Mouse (Mus musculus): ENCODE data around the gene Neurl1a. TPM values are rescaled to one million over a fixed set of nuclear protein-coding genes. Genes with fewer than 3 reads are reported as not detected.

The Neurl1a gene
- polyA plus RNA-seq, 1 experiment: 2.3 TPM

DNA sequence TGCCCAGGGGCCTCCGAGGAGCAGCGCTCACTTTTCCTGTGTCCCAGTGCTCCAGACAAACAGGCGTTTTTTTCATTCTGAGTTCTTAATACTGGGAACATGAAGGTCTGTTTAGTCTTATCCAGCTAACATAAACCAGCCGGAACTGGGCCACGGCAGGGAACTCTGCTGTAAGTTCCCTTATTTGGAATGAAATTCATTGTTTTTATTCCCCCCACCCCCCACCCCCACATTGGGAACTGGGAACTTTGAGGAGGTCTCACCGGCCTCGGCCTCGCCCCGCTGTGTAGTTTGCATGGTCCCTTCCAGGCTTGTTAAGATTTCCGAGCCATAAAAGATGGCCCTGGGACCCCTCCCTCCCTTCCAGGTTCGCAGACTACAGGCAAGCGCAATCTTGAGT is 23.4 kb downstream of the Neurl1a start:
- Histone ChIP-seq H3K27ac (ENCODE audit: insufficient read depth, low read depth, low read length) (no peak overlapping the region), H3K27me3 (replicated peaks; ENCODE audit: control insufficient read depth, insufficient read depth, low read length) (no peaks in the 10 kb centered on the region), H3K4me3 (ENCODE audit: insufficient read depth, low read depth, low read length) (no peak overlapping the region), H3K36me3 (ENCODE audit: control insufficient read depth, insufficient read depth, low read length) (no peaks in the 10 kb centered on the region), H3K4me1 (ENCODE audit: control insufficient read depth, insufficient read depth, low read length) (no peaks in the 10 kb centered on the region)
- 63% methylated on average over 12 of the region's 12 CpGs for WGBS
- DNase-seq: no peak
- TF ChIP-seq POLR2A (IDR thresholded peaks at IDR 0.05; ENCODE audit: low read depth, low read length): no peak
- TF ChIP-seq CTCF (conservative IDR thresholded peaks at IDR 0.05; ENCODE audit: insufficient read depth, insufficient read length, low read depth, low read length): no peak

DNA sequence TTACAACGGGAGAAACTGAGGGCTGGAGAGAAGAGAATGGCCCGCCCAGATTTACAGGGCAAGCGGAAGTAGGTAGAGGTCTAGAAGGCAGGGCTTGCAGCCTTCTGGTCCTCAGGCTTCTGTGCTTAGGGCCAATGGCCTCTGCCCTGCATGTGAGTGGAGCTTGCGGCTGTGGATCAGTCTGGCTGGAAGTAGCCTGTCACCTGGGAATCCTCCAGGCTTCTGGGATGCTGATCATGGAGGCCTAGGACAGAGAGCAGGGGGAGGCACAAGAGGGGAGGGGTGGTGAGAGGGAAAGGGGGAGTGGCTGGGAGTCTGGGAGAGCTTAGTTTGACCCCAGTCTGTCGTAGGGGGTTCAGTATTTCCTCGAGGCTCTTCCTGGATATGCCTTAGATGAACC is 23.8 kb downstream of the Neurl1a start:
- Histone ChIP-seq H3K4me1 (ENCODE audit: control insufficient read depth, insufficient read depth, low read length) (no peaks in the 10 kb centered on the region), H3K27ac (ENCODE audit: insufficient read depth, low read depth, low read length) (no peak overlapping the region), H3K36me3 (ENCODE audit: control insufficient read depth, insufficient read depth, low read length) (no peaks in the 10 kb centered on the region), H3K4me3 (ENCODE audit: insufficient read depth, low read depth, low read length) (no peak overlapping the region), H3K27me3 (replicated peaks; ENCODE audit: control insufficient read depth, insufficient read depth, low read length) (no peaks in the 10 kb centered on the region)
- 72% methylated on average over 6 of the region's 6 CpGs for WGBS
- no peak for DNase-seq
- no peak for TF ChIP-seq CTCF (conservative IDR thresholded peaks at IDR 0.05; ENCODE audit: insufficient read depth, insufficient read length, low read depth, low read length)
- TF ChIP-seq POLR2A (IDR thresholded peaks at IDR 0.05; ENCODE audit: low read depth, low read length): no peak

DNA sequence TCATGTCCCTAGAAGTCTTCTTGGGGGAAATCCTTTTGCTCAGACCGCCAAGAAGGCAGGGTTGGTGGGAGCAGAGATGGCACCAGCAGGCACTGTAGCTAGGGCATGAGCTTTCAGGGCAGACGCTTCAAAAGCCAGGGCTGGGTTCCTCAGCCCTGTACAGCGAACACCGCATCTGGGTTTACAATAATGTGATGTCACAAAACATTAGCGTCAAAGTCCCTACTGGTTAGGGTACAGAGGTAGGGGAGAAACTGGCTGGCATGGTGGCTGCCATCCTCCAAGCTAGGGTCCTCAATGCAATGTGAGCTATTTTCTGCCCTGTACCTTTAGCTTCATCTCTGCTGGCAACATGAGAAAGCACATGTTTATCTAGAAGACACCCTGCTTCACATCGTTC is 24.4 kb downstream of the Neurl1a start:
- no peak overlapping the region for H3K27ac ChIP-seq (ENCODE audit: insufficient read depth, low read depth, low read length)
- no peak overlapping the region for H3K4me3 ChIP-seq (ENCODE audit: insufficient read depth, low read depth, low read length)
- whole genome bisulfite sequencing: 94% methylated on average over 6 of the region's 6 CpGs
- no peaks in the 10 kb centered on the region for H3K36me3 ChIP-seq (ENCODE audit: control insufficient read depth, insufficient read depth, low read length)
- no peak for DNase-seq
- H3K4me1 ChIP-seq (ENCODE audit: control insufficient read depth, insufficient read depth, low read length): no peaks in the 10 kb centered on the region
- H3K27me3 ChIP-seq (replicated peaks; ENCODE audit: control insufficient read depth, insufficient read depth, low read length): no peaks in the 10 kb centered on the region
- TF ChIP-seq POLR2A (IDR thresholded peaks at IDR 0.05; ENCODE audit: low read depth, low read length): no peak

DNA sequence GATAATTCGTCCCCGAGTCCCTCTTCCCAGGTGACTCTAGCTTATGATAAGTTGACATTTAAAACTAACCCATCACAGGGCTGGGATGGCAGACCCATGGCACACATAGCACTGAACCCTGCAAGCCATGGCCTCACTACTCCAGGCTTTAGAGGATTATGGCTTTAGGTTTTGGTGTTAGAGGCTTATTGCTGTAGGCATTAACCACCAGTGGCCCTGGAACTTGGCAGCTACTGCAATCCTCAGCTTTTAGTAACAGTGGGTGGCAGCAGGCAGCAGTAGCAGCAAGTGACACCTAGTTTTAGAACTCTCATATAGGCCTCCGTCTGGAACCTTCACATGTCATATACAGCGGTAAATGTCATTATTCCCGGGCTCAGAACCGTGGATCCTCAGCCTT is 26.0 kb downstream of the Neurl1a start:
- WGBS: 89% methylated on average over 6 of the region's 6 CpGs
- no peaks in the 10 kb centered on the region for H3K36me3 ChIP-seq (ENCODE audit: control insufficient read depth, insufficient read depth, low read length)

DNA sequence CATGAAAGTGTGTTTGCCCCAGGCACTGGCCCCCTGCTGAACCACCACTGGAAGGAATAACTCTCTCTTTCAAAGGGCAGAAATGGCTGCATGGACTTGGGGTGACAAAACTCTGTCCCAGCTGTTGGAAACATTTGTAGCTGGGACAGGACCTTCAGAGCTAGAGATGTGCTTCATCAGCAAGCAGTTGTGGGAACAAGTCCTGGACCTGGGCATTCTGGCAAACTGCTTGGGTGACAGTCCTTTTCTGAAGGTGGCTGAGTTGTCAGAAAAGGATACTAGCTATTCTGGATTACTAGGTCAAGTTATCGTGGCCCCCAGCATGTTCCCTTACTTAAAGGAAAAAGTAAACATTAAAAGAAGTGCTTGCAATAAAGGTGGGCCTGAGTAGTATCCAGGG is 27.5 kb downstream of the Neurl1a start:
- H3K36me3 ChIP-seq (ENCODE audit: control insufficient read depth, insufficient read depth, low read length): no peaks in the 10 kb centered on the region
- 93% methylated on average over 1 of the region's 1 CpGs for WGBS
- no peaks in the 10 kb centered on the region for H3K4me1 ChIP-seq (ENCODE audit: control insufficient read depth, insufficient read depth, low read length)
- DNase-seq: no peak
- TF ChIP-seq CTCF (conservative IDR thresholded peaks at IDR 0.05; ENCODE audit: insufficient read depth, insufficient read length, low read depth, low read length): no peak
- no peak for TF ChIP-seq POLR2A (IDR thresholded peaks at IDR 0.05; ENCODE audit: low read depth, low read length)
- no peak overlapping the region for H3K27ac ChIP-seq (ENCODE audit: insufficient read depth, low read depth, low read length)
- H3K27me3 ChIP-seq (replicated peaks; ENCODE audit: control insufficient read depth, insufficient read depth, low read length): no peaks in the 10 kb centered on the region
- no peak overlapping the region for H3K4me3 ChIP-seq (ENCODE audit: insufficient read depth, low read depth, low read length)

More for the DNA sequence above, 26.0 kb downstream of the Neurl1a start:
- H3K27ac ChIP-seq (ENCODE audit: insufficient read depth, low read depth, low read length): no peak overlapping the region
- no peak overlapping the region for H3K4me3 ChIP-seq (ENCODE audit: insufficient read depth, low read depth, low read length)
- no peak for DNase-seq
- H3K4me1 ChIP-seq (ENCODE audit: control insufficient read depth, insufficient read depth, low read length): no peaks in the 10 kb centered on the region
- H3K27me3 ChIP-seq (replicated peaks; ENCODE audit: control insufficient read depth, insufficient read depth, low read length): no peaks in the 10 kb centered on the region
- TF ChIP-seq POLR2A (IDR thresholded peaks at IDR 0.05; ENCODE audit: low read depth, low read length): no peak

DNA sequence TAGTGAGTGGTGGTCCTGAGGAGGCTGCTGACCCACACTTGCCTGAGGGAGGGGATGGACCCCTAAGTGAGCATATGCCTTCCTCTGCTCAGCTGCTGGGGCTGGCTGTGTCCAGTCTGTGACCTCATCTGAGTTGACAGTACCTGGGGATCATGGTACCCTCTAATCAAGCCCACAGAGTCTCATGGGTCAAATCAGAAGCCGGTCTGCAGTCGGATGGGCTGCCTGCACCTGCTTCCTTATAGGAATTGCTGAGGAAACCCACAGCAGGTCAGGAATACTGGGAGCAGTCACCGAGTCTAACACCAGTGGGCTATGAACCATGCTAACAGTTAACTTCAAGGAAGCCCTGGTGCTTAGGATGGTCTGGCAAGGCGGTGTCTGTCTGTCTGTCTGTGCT is 31.8 kb downstream of the Neurl1a start:
- no peaks in the 10 kb centered on the region for H3K27me3 ChIP-seq (replicated peaks; ENCODE audit: control insufficient read depth, insufficient read depth, low read length)
- H3K4me3 ChIP-seq (ENCODE audit: insufficient read depth, low read depth, low read length): no peak overlapping the region
- no peaks in the 10 kb centered on the region for H3K4me1 ChIP-seq (ENCODE audit: control insufficient read depth, insufficient read depth, low read length)
- H3K27ac ChIP-seq (ENCODE audit: insufficient read depth, low read depth, low read length): no peak overlapping the region
- no peaks in the 10 kb centered on the region for H3K36me3 ChIP-seq (ENCODE audit: control insufficient read depth, insufficient read depth, low read length)
- TF ChIP-seq CTCF (conservative IDR thresholded peaks at IDR 0.05; ENCODE audit: insufficient read depth, insufficient read length, low read depth, low read length): no peak
- no peak for TF ChIP-seq POLR2A (IDR thresholded peaks at IDR 0.05; ENCODE audit: low read depth, low read length)
- WGBS: 95% methylated on average over 4 of the region's 4 CpGs
- DNase-seq: no peak

DNA sequence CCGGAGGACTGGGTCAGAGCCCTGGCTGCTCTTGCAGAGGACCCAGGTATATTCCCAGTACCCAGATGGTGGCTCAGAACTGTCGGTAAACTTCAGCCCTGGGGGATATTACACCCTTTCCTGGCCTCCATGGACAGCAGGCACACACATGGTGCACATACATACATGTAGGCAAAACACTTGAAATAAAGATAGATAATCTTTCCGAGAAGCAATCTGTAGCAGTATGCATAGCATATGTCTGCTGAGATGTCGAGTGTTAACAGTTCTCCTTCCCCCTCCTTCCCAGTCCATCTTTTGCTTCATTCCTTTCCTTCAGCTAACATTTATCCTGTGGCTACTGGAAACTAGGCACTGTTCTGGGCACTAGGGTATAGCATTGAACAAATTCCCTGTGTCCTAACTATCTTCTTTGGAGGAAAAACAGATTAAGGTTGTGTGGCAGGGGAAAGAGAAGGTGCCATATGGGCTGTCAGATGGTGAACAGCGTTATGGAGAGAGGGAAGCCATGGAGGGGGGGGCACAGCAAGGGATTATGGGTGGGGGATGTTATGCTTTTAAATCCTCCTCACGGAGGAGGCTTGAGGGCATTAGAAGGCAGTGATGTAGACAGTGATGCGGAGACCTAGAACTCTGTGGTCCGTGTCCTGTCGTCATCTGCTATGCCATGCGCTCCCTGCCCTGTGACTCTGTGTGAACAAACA is 33.1 kb downstream of the Neurl1a start:
- H3K36me3 ChIP-seq (ENCODE audit: control insufficient read depth, insufficient read depth, low read length): no peaks in the 10 kb centered on the region
- TF ChIP-seq CTCF (conservative IDR thresholded peaks at IDR 0.05; ENCODE audit: insufficient read depth, insufficient read length, low read depth, low read length) (no peak), POLR2A (IDR thresholded peaks at IDR 0.05; ENCODE audit: low read depth, low read length) (no peak)
- H3K27me3 ChIP-seq (replicated peaks; ENCODE audit: control insufficient read depth, insufficient read depth, low read length): no peaks in the 10 kb centered on the region
- H3K27ac ChIP-seq (ENCODE audit: insufficient read depth, low read depth, low read length): no peak overlapping the region
- 79% methylated on average over 10 of the region's 10 CpGs for WGBS
- no peaks in the 10 kb centered on the region for H3K4me1 ChIP-seq (ENCODE audit: control insufficient read depth, insufficient read depth, low read length)
- no peak overlapping the region for H3K4me3 ChIP-seq (ENCODE audit: insufficient read depth, low read depth, low read length)
- DNase-seq: no peak
